Mouse (Mus musculus): ENCODE measurements around the gene Rnf185. TPM values are rescaled to one million over a fixed set of nuclear protein-coding genes. Genes with fewer than 3 reads are reported as not detected.

The Rnf185 gene
- 14.0 and 14.4 TPM in 2 replicates for total RNA-seq (2015)
- 12.3 and 12.7 TPM in 2 replicates for total RNA-seq (2017)

DNA sequence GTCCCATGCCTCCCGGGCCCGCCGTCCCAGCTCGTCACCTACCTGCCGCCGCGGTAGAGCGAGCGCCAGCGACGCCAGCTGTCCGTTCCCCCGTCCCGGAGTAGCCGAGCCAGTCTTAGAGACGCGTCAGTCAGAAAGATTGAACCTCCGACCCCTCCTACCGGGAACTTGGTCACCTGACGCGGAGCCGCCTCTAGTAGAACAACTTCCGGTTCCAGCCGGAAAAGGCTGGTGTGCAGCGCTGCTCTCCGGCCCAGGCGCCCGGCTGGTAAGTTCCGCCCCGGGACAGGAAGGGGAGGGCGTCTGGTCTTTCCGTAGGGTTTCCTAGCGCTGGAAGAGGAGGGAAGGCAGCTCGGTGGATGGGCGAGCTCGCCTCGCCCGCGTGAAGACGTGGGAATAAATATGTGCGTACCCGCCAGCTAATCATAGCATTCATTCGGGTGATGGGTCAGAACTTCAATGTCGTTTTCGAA, at the start of gene Rnf185:
Rnf185 (minus strand) TSS at position 197 of the 473 bp plus-strand sequence.
- peak; percentile 94 for ATAC-seq (ENCODE audit: poor library complexity, severe bottlenecking)

GRCm38 (mm10) chr11:3497296-3497695, 45.1 kb upstream of the Rnf185 start:
- no peak for ATAC-seq (ENCODE audit: poor library complexity, severe bottlenecking)

DNA sequence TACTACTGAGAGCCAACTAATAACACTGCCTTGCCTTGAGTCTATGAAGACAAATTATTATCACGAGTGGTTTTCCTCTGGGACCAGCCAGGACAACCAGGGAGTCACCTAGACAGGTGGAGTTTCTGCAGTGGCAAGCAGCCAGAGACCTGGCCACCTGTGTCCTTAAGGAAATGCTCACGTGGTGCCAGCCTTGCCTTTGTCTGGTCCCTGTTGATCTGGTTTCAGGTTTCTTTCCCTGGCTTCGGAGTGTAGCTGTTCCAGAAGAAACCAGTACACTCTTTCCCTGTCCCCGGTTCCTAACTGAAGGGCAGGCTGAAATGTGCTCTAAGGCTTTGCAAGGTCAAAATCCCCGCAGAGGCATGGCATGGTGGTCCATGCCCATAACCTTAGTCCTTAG, 44.6 kb upstream of the Rnf185 start:
- ATAC-seq (ENCODE audit: poor library complexity, severe bottlenecking), result no peak

DNA sequence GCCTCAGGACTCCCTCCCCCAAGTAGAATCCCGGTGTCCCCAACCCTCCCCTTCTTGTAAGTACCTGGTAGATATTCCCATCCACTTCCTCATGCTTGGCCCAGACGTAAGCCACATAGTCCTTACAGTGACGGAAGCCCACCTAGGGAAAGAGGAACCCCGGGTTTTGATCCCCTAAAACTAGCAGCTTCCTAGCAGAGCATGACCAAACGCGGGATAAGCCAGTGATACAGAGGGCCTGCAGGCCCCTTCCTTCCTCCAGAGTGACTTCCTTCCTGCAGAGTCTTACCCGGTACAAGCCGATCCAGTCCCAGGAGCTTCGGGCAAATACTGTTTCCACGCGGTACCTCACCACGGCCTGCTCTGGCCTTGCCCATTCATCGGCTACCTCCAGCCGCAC, 43.3 kb upstream of the Rnf185 start:
- peak; percentile 45 for ATAC-seq (ENCODE audit: poor library complexity, severe bottlenecking)

GRCm38 (mm10) chr11:3494857-3495256, 42.7 kb upstream of the Rnf185 start:
- ATAC-seq (ENCODE audit: poor library complexity, severe bottlenecking), result no peak

- no peak for ATAC-seq (ENCODE audit: poor library complexity, severe bottlenecking)
Observed at GRCm38 (mm10) chr11:3492748-3493147, 40.6 kb upstream of the Rnf185 start.

DNA sequence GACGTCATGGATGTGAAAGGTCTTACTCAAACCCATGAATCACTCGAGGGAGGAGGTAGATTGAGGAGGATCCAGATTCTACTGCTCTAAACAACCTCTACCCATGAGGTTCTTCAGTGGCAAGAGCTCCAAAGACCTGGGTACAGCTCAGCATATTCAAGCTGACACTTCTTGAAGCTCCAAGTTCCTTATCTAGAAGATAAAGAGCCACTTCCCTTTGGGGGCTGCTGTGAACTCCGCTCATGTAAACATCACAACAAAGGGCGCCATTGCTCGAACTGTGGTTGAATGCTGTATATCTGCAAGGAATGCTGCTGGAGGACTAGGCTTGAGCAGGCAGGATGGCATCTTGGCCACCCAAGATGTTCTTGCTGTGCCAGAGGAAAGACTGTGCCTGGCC, 36.9 kb upstream of the Rnf185 start:
- peak; percentile 32 for ATAC-seq (ENCODE audit: poor library complexity, severe bottlenecking)

- no peak for ATAC-seq (ENCODE audit: poor library complexity, severe bottlenecking)
Observed at GRCm38 (mm10) chr11:3487952-3488570, 35.9 kb upstream of the Rnf185 start, which contains the start of gene Pla2g3. Pla2g3 (plus strand) TSS chr11:3488284.

DNA sequence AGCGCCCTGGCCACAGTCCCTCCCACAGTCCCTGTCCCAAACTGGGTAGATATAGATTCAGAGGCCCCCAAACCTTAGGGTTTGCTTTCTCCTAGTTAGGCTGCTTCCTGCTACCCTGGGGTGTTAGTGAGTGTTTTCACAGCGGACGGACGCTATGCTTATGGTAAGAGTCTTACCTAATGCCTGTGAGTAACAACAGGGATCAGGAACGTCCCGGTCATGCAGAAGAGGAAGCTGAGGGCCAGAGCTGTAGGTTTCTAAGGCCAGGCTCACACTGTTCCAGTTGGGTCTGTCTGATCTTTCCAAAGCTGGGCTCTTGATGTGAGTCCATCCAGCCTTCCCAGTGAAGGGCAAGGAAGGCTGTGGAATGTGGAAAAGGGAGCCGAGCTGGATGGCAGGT, 34.2 kb upstream of the Rnf185 start:
- ATAC-seq (ENCODE audit: poor library complexity, severe bottlenecking), result peak; percentile 83

DNA sequence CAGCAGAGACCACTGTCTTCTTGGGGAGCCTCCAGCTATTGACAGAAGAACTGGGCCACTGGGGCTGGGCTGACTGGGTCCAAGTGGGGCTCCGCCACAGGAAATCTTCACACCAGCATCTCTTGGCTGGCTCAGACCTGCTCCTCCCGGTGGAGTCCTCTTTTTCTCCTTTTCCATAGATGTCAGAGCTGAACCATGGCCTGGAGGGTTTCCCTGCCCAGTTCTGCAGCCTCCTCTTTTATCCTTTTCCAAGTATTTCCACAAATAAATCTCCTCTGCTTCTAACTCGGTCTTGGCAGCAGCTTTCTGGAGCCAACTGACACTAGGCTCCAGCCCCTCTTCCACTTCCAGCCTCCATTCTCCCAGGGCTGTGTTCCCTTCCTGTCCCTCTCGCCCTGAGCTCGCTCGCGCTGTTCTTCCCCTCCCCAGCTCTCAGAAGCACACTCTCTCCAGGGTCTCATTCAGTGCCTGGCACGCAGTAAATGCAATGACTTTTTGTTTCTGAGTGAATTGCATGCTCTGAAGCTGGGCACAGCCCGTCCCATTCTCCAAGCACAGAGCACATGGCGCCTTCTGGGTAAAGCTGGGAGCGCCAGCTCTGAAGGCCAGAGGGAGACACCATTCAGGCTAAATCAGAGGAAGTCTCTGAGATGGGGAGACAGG, 31.9 kb upstream of the Rnf185 start:
- no peak for ATAC-seq (ENCODE audit: poor library complexity, severe bottlenecking)

DNA sequence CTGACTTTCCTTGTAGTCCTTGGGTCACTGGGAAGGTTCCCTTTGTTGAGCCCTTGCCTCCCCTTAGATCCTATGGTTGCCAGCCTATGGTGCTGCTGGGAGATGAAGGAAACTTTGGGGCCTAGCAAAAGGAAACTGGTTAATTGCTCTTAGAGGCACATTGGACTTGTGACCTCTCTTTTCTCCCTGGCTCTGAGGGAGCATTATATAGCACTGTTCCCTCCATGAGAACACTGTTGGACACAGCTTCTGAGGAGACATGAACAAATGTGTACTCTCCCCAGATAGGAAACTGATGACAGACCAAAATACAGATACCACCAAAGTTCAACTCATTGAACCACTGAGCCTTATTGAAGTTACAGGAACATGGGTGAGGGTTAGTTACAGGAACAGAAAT, 23.3 kb upstream of the Rnf185 start:
- ATAC-seq (ENCODE audit: poor library complexity, severe bottlenecking), result no peak

DNA sequence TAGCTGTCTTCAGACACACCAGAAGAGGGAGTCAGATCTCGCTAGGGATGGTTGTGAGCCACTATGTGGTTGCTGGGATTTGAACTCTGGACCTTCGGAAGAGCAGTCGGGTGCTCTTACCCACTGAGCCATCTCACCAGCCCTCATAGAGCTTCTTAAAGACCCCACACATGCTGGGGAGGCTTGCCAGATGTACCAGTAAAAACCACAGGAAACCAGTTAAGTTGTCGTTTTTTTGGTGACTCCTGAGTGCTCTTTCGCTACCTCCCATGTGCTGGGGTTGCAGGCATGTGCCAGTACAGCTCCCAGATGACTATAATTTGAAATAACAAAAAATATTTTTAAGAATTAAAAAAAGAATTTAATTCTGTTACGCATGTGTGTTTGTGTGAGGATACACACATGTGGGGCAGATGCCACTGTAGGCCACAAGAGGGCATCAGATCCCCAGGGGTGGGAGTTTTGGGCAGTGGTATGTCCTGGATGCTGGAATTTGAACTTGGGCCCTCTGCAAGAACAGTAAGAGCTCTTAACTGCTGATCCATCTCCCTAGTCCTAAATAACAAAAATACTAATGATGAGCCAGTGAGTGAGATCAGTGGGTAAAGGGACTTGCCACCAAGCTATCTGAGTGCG, 22.4 kb upstream of the Rnf185 start:
- ATAC-seq (ENCODE audit: poor library complexity, severe bottlenecking), result peak; percentile 53

DNA sequence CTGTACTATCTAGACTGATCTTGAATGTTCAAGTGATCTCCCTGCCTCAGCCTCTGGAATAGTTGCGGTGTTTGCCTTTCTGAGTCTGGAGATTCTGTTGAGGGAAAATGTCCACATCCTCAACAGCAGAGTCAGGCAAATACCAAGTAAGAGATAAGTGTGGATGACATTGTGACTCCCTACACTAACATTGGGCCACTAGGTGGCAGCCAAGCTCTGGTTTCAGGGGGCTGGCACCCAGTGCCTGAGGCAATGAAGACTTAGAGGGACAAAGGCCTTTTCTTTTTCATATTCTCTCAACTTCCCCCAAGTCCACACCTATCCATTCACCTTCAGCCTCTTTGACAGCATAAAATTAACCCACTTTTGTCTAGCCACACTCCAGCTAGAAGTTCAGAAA, 20.3 kb upstream of the Rnf185 start:
- ATAC-seq (ENCODE audit: poor library complexity, severe bottlenecking), result peak; percentile 81

GRCm38 (mm10) chr11:3471448-3471850, 19.3 kb upstream of the Rnf185 start:
- ATAC-seq (ENCODE audit: poor library complexity, severe bottlenecking), result no peak

GRCm38 (mm10) chr11:3462846-3463245, 10.7 kb upstream of the Rnf185 start:
- ATAC-seq (ENCODE audit: poor library complexity, severe bottlenecking), result no peak

DNA sequence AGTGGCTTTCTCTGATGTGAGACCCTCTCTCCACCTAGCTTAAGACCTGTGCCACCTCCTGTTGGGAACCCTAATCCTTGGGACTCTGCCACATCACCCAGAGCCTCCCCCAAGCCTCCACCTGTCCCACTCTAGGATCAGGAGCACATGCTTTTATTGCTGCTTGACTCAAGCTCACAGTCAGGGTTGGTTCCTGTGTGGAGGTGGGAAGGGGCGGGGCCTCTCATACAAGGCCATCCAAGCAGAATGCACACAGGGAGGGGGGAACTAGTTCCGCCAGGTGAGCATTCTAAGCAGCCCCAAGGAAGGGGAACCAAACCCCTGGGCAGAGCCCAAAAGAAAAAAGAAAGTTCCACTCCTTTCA, 6.9 kb upstream of the Rnf185 start:
- ATAC-seq (ENCODE audit: poor library complexity, severe bottlenecking), result no peak

- no peak for ATAC-seq (ENCODE audit: poor library complexity, severe bottlenecking)
Observed at GRCm38 (mm10) chr11:3458428-3459104, 6.4 kb upstream of the Rnf185 start.

DNA sequence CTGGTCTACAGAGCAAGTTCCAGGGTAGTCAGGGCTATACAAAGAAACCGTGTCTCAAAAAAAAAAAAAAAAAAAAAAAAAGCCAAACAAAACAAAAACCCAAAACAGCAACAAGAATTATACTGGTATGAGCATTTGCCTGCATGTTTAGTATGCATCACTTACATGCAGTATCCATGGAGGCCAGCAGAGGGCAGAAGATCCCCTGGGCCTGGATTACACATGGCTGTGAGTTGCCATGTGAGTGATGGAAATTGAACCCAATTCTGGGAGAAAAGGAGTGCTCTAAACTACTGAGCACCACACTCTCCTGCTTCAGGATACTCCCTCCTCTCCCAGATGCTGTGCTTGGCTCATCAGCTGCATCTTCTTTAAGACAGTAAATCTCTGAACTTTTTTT, 4.2 kb upstream of the Rnf185 start:
- ATAC-seq (ENCODE audit: poor library complexity, severe bottlenecking), result peak; percentile 39; the same call in 1 of the 2 replicates

- ATAC-seq (ENCODE audit: poor library complexity, severe bottlenecking), result no peak
Observed at GRCm38 (mm10) chr11:3454506-3454905, 2.3 kb upstream of the Rnf185 start.

GRCm38 (mm10) chr11:3453467-3453866, 1.3 kb upstream of the Rnf185 start:
- ATAC-seq (ENCODE audit: poor library complexity, severe bottlenecking), result no peak

DNA sequence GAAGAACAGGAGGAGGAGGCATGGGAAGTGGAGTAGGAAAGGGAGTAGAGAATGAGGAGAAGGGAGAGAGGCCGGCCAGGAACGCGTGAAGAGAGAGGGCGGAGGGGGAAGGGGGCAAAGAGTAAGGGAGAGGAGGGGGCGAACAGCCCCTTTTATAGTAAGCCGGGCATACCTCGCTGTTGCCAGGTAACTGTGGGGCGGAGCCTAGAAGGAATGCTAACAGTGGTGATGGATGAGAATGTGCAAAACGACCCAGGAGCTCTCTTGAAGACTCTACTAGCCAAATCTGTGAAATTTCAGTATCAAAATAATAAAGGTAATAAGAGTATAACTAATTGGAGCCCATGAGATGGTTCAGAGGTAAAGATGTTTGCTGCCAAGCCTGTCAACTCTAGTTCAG, 606 bp upstream of the Rnf185 start:
- ATAC-seq (ENCODE audit: poor library complexity, severe bottlenecking), result no peak
